15 mouse cellular contexts compared by ENCODE assay signal in genomic region chr12:73539151-73539550, GRCm38 (mm10). TPM values are rescaled to one million over a fixed set of nuclear protein-coding genes. Genes with fewer than 3 reads are reported as not detected.
DNase-seq lines count a peak whose midpoint lies in the region; ATAC-seq lines count a peak whose summit lies in the region.
"Had no signal": no experiment of that assay in that cellular context is flagged by ENCODE, and none has a peak within 500 bp of the region (broad histone marks: within the 10 kb centered on the region; RNA-seq: fewer than 3 reads in every experiment).

No protein-coding gene starts in this region.

- no peaks in the 10 kb centered on the region for H3K9me3 ChIP-seq in kidney, embryonic 15.5 days (replicated peaks)
- no peaks in the 10 kb centered on the region for H3K9me3 ChIP-seq in limb, embryonic 11.5 days (ENCODE audit: control insufficient read depth, low read length)
- H3K9me3 ChIP-seq: hindbrain, embryonic 12.5 days had no signal

- H3K9ac ChIP-seq in kidney, embryonic 15.5 days: no peak overlapping the region
- H3K9ac ChIP-seq in limb, embryonic 11.5 days (ENCODE audit: low read length): no peak overlapping the region
- H3K9ac ChIP-seq: hindbrain, embryonic 12.5 days had no signal

- H3K27me3 ChIP-seq in kidney, embryonic 15.5 days: peaks cover 35% of the 10 kb centered on the region
- H3K27me3 ChIP-seq in limb, embryonic 11.5 days (ENCODE audit: control insufficient read depth, insufficient read depth, low read length): no peaks in the 10 kb centered on the region

- H3K4me2 ChIP-seq in kidney, embryonic 15.5 days: no peak overlapping the region
- no peak overlapping the region for H3K4me2 ChIP-seq in limb, embryonic 11.5 days (ENCODE audit: low read depth, severe bottlenecking)
- H3K4me2 ChIP-seq: hindbrain, embryonic 12.5 days had no signal

- no peak for ATAC-seq in kidney, embryonic 15.5 days (replicated peaks; ENCODE audit: low FRiP score)
- no peak for ATAC-seq in limb, embryonic 11.5 days (ENCODE audit: insufficient number of reproducible peaks, low FRiP score, low TSS enrichment, low read depth)
- ATAC-seq in granulocyte monocyte progenitor cell, adult 5-6 weeks (replicated peaks; ENCODE audit: poor library complexity, severe bottlenecking): no peak

- peak; percentile 43 for DNase-seq in embryo, embryonic 10 days (ENCODE audit: low spot score)
- DNase-seq in embryo, embryonic 9.5 days (ENCODE audit: extremely low spot score): no peak
- no peak for DNase-seq in kidney, adult 9 months
- DNase-seq in ZHBTc4 (ENCODE audit: low read depth, low spot score): peak; percentile 21
- peak; percentile 65 for DNase-seq in limb, embryonic 11.5 days (ENCODE audit: low spot score)
- no peak for DNase-seq in thymus, postnatal 25 days
- DNase-seq: cerebellum, postnatal 10 days; gastrocnemius, postnatal 10 days; kidney, adult 18-20 months; left cerebral cortex, postnatal 4 days; lung, postnatal 10 days had no signal

- 0 out of 2 replicates have a peak overlapping the region, but pooled peaks have one; percentile 6 for H3K4me3 ChIP-seq in kidney, embryonic 15.5 days (replicated peaks)
- no peak overlapping the region for H3K4me3 ChIP-seq in limb, embryonic 11.5 days (ENCODE audit: low read depth, low read length)
- H3K4me3 ChIP-seq: hindbrain, embryonic 12.5 days had no signal

- no peaks in the 10 kb centered on the region for H3K36me3 ChIP-seq in kidney, embryonic 15.5 days
- no peaks in the 10 kb centered on the region for H3K36me3 ChIP-seq in limb, embryonic 11.5 days (ENCODE audit: control insufficient read depth, insufficient read depth, low read length)
- H3K36me3 ChIP-seq: hindbrain, embryonic 12.5 days had no signal

- 0 out of 2 replicates have a peak, but pooled peaks cover 4% of the 10 kb centered on the region for H3K4me1 ChIP-seq in kidney, embryonic 15.5 days
- peaks cover 12% of the 10 kb centered on the region for H3K4me1 ChIP-seq in limb, embryonic 11.5 days (ENCODE audit: control insufficient read depth, insufficient read depth, low read length)

- H3K27ac ChIP-seq in kidney, embryonic 15.5 days: no peak overlapping the region
- H3K27ac ChIP-seq in limb, embryonic 11.5 days (replicated peaks; ENCODE audit: low read depth, low read length): no peak overlapping the region
- H3K27ac ChIP-seq: hindbrain, embryonic 12.5 days had no signal

- WGBS in kidney, embryonic 15.5 days: 31% methylated on average over 2 of the region's 2 CpGs
- WGBS in limb, embryonic 11.5 days: 18% methylated on average over 2 of the region's 2 CpGs

RNA-seq across cellular contexts. Expression of gene Tmem30b, which starts 7.0 kb away (rescaled TPM):
- polyA plus RNA-seq in kidney, embryonic 15.5 days (2015; fragmentation: Nextera tagmentation; extraction: Ambion mirVana): 9.8 and 11.6 TPM in 2 replicates
- polyA plus RNA-seq in limb, embryonic 11.5 days (2014; fragmentation: Nextera tagmentation; extraction: Ambion mirVana): 22.9 and 25.0 TPM in 2 replicates
- not detected in 2 replicates for total RNA-seq in granulocyte monocyte progenitor cell, adult 5-6 weeks (2014; fragmentation: Nextera tagmentation)
- total RNA-seq in granulocyte monocyte progenitor cell, adult 5-6 weeks (2017): not detected in 2 replicates
- total RNA-seq: monocyte, adult 5-6 weeks had no signal

RNA-seq across cellular contexts. Expression of gene Prkch, which starts 45.4 kb away (rescaled TPM):
- 10.9 and 11.9 TPM in 2 replicates for polyA plus RNA-seq in kidney, embryonic 15.5 days (2015; fragmentation: Nextera tagmentation; extraction: Ambion mirVana)
- polyA plus RNA-seq in limb, embryonic 11.5 days (2014; fragmentation: Nextera tagmentation; extraction: Ambion mirVana): 8.8 and 9.6 TPM in 2 replicates
- 0.99 and 1.6 TPM in 2 replicates for total RNA-seq in granulocyte monocyte progenitor cell, adult 5-6 weeks (2014; fragmentation: Nextera tagmentation)
- 2.6 and 5.3 TPM in 2 replicates for total RNA-seq in granulocyte monocyte progenitor cell, adult 5-6 weeks (2017)

Comparison
In these comparisons a context has a peak if more than half of its experiments do, and no peak if none do; other contexts are left out.
1. DNase-seq: peak in embryo, embryonic 10 days (single experiment), ZHBTc4 (single experiment) and limb, embryonic 11.5 days (single experiment); none in embryo, embryonic 9.5 days (single experiment), kidney, adult 9 months (single experiment) and thymus, postnatal 25 days (single experiment).